Mouse (Mus musculus): ENCODE results near the gene Madcam1. TPM values are rescaled to one million over a fixed set of nuclear protein-coding genes. Genes with fewer than 3 reads are reported as not detected.

The Madcam1 gene
- total RNA-seq (2021): not detected

GRCm38 (mm10) chr10:79664131-79664665 lies at the start of gene Madcam1:
Gene Madcam1 (plus strand): TSS chr10:79664559.
- intact Hi-C loops (cut with DNase I): no loop called here
- DNase-seq (ENCODE audit: low spot score): no peak

- intact Hi-C loops (cut with DNase I): no loop called here
- no peak for DNase-seq (ENCODE audit: low spot score)
Measured at GRCm38 (mm10) chr10:79615860-79616259, 48.5 kb upstream of the Madcam1 start.

- intact Hi-C loops (cut with DNase I): no loop called here
Measured at GRCm38 (mm10) chr10:79616376-79616775, 48.0 kb upstream of the Madcam1 start.

GRCm38 (mm10) chr10:79623950-79624349 lies 40.4 kb upstream of the Madcam1 start:
- intact Hi-C loops (cut with DNase I): no loop called here
- DNase-seq (ENCODE audit: low spot score): no peak

More at GRCm38 (mm10) chr10:79616376-79616775, 48.0 kb upstream of the Madcam1 start:
- DNase-seq (ENCODE audit: low spot score): no peak

- DNase-seq (ENCODE audit: low spot score): no peak
- intact Hi-C loops (cut with DNase I): no loop called here
Measured at GRCm38 (mm10) chr10:79625398-79625797, 39.0 kb upstream of the Madcam1 start.

- intact Hi-C loops (cut with DNase I): no loop called here
Measured at GRCm38 (mm10) chr10:79626156-79626555, 38.2 kb upstream of the Madcam1 start.

GRCm38 (mm10) chr10:79628377-79628776 lies 36.0 kb upstream of the Madcam1 start:
- DNase-seq (ENCODE audit: low spot score): no peak
- intact Hi-C loops (cut with DNase I): no loop called here

More at GRCm38 (mm10) chr10:79626156-79626555, 38.2 kb upstream of the Madcam1 start:
- no peak for DNase-seq (ENCODE audit: low spot score)

- intact Hi-C loops (cut with DNase I): no loop called here
Measured at GRCm38 (mm10) chr10:79631432-79631831, 32.9 kb upstream of the Madcam1 start.

GRCm38 (mm10) chr10:79633006-79633777 lies 31.2 kb upstream of the Madcam1 start:
- no peak for DNase-seq (ENCODE audit: low spot score)
- intact Hi-C loops (cut with DNase I): no loop called here

More at GRCm38 (mm10) chr10:79631432-79631831, 32.9 kb upstream of the Madcam1 start:
- no peak for DNase-seq (ENCODE audit: low spot score)

GRCm38 (mm10) chr10:79636287-79636686 lies 28.1 kb upstream of the Madcam1 start:
- no peak for DNase-seq (ENCODE audit: low spot score)
- intact Hi-C loops (cut with DNase I): no loop called here

GRCm38 (mm10) chr10:79637128-79638110 lies 26.9 kb upstream of the Madcam1 start, which contains the start of gene Shc2:
Gene Shc2 (minus strand): TSS chr10:79637918.
- no peak for DNase-seq (ENCODE audit: low spot score)
- intact Hi-C loops (cut with DNase I): no loop called here

GRCm38 (mm10) chr10:79638486-79639204 lies 25.7 kb upstream of the Madcam1 start:
- DNase-seq (ENCODE audit: low spot score): no peak
- intact Hi-C loops (cut with DNase I): no loop called here

GRCm38 (mm10) chr10:79645711-79646110 lies 18.6 kb upstream of the Madcam1 start, which contains the start of gene Odf3l2:
Gene Odf3l2 (minus strand): TSS chr10:79645738.
- intact Hi-C loops (cut with DNase I): loop anchor here (5.0 kb wide), 1 partner anchor 33 kb away; the partner anchor contains the start of gene C2cd4c
- no peak for DNase-seq (ENCODE audit: low spot score)

GRCm38 (mm10) chr10:79649070-79649751 lies 15.1 kb upstream of the Madcam1 start:
- intact Hi-C loops (cut with DNase I): loop anchor here (1.0 to 5.0 kb wide), 2 partner anchors 37 to 54 kb away; partner anchors contain the start of gene C2cd4c
- DNase-seq (ENCODE audit: low spot score): no peak

- no peak for DNase-seq (ENCODE audit: low spot score)
- intact Hi-C loops (cut with DNase I): no loop called here
Measured at GRCm38 (mm10) chr10:79652789-79653188, 11.6 kb upstream of the Madcam1 start.

- intact Hi-C loops (cut with DNase I): no loop called here
Measured at GRCm38 (mm10) chr10:79654946-79655395, 9.4 kb upstream of the Madcam1 start.

GRCm38 (mm10) chr10:79658829-79659228 lies 5.5 kb upstream of the Madcam1 start:
- DNase-seq (ENCODE audit: low spot score): no peak
- intact Hi-C loops (cut with DNase I): no loop called here

More at GRCm38 (mm10) chr10:79654946-79655395, 9.4 kb upstream of the Madcam1 start:
- DNase-seq (ENCODE audit: low spot score): no peak

GRCm38 (mm10) chr10:79660298-79660697 lies 4.1 kb upstream of the Madcam1 start:
- DNase-seq (ENCODE audit: low spot score): no peak
- intact Hi-C loops (cut with DNase I): no loop called here

- intact Hi-C loops (cut with DNase I): no loop called here
- no peak for DNase-seq (ENCODE audit: low spot score)
Measured at GRCm38 (mm10) chr10:79661861-79662260, 2.5 kb upstream of the Madcam1 start.

Data from heart, postnatal 25 days (tissue).